Mouse (Mus musculus): ENCODE measurements around the gene Ttn. TPM values are rescaled to one million over a fixed set of nuclear protein-coding genes. Genes with fewer than 3 reads are reported as not detected.

The Ttn gene
- polyA plus RNA-seq, 1 experiment from 2014 or later: 6.5 TPM

DNA sequence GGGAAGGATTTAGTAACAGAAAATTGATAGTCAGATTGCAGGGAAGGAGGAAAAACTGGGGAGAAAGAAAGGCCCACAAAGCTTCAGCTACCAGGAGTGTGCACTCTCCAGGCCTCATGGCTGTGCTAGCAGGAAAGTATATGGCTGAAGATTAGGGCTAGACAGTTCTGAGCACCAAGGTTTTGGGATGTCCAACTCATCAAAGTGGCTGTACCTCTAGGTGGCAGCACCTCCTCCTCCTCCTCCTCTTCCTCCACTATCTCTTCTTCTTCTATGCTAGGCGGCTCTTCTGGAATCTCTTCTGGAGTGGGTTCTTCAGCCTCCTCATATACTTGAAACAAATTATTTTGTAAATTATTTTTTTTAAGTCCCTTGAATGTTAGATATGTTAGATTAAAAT, 139.2 kb downstream of the Ttn start:
- Histone ChIP-seq H3K4me3 (ENCODE audit: low read depth, low read length) (no peak overlapping the region), H3K27ac (ENCODE audit: low read length) (no peak overlapping the region), H3K36me3 (ENCODE audit: control insufficient read depth, insufficient read depth) (no peaks in the 10 kb centered on the region), H3K9me3 (replicated peaks; ENCODE audit: control insufficient read depth, low read length) (no peaks in the 10 kb centered on the region), H3K27me3 (ENCODE audit: control insufficient read depth, insufficient read depth, low read depth, low read length) (no peaks in the 10 kb centered on the region), H3K4me1 (ENCODE audit: control insufficient read depth, low read depth, low read length) (no peaks in the 10 kb centered on the region), H3K4me2 (ENCODE audit: low read depth, low read length) (no peak overlapping the region), H3K9ac (ENCODE audit: low read depth, low read length) (no peak overlapping the region)
- no peak for ATAC-seq (ENCODE audit: low read depth)
- WGBS (ENCODE audit: insufficient replicate concordance): 71% methylated on average over 1 of the region's 1 CpGs

DNA sequence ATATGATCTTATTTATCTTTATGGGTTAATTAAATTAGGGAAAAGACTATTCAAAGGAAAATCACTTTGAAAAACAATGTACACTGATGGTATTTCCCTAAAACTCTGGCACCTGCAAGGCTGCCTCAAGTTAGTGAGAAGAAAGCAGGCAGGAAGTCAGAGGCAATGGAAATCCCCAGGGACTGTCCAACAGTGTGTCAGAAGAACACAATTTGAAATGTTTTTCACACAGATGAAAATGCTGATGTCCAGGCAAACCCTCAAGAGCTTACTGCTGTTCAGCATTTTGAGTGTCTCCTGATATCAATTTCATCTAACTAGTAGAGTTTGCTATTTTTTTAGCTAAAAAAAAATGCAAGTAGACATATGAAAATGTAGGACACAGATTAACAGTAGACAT, 161.9 kb downstream of the Ttn start:
- no peak for ATAC-seq (ENCODE audit: low read depth)
- Histone ChIP-seq H3K4me2 (ENCODE audit: low read depth, low read length) (no peak overlapping the region), H3K9ac (ENCODE audit: low read depth, low read length) (no peak overlapping the region)

DNA sequence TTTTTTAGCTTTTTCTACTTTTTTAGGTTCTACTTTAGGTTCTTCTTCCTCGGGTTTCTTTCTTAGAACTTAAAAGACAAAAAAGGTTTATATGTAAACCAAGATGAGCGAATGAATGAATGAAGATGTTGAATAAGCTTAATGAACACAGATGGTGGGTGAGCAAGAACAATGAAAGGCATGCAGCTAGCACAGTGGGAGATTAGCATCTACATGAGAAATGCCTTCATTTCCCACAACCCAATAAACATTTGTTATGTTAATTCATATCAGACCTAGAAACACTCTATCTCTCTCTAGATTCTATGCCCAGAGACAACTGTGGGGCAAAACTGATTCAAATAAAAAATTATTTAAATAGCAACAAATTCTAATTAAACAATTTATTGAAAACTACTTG, 164.6 kb downstream of the Ttn start:
- H3K36me3 ChIP-seq (ENCODE audit: control insufficient read depth, insufficient read depth): no peaks in the 10 kb centered on the region
- WGBS (ENCODE audit: insufficient replicate concordance): 51% methylated on average over 2 of the region's 2 CpGs
- H3K4me1 ChIP-seq (ENCODE audit: control insufficient read depth, low read depth, low read length): no peaks in the 10 kb centered on the region
- no peak overlapping the region for H3K4me2 ChIP-seq (ENCODE audit: low read depth, low read length)
- H3K27ac ChIP-seq (ENCODE audit: low read length): no peak overlapping the region
- no peak for ATAC-seq (ENCODE audit: low read depth)
- H3K4me3 ChIP-seq (ENCODE audit: low read depth, low read length): no peak overlapping the region
- H3K9ac ChIP-seq (ENCODE audit: low read depth, low read length): no peak overlapping the region
- no peaks in the 10 kb centered on the region for H3K27me3 ChIP-seq (ENCODE audit: control insufficient read depth, insufficient read depth, low read depth, low read length)
- no peaks in the 10 kb centered on the region for H3K9me3 ChIP-seq (replicated peaks; ENCODE audit: control insufficient read depth, low read length)

More for the DNA sequence above, 161.9 kb downstream of the Ttn start:
- Histone ChIP-seq H3K27me3 (ENCODE audit: control insufficient read depth, insufficient read depth, low read depth, low read length) (no peaks in the 10 kb centered on the region), H3K27ac (ENCODE audit: low read length) (no peak overlapping the region), H3K4me1 (ENCODE audit: control insufficient read depth, low read depth, low read length) (no peaks in the 10 kb centered on the region), H3K4me3 (ENCODE audit: low read depth, low read length) (no peak overlapping the region), H3K36me3 (ENCODE audit: control insufficient read depth, insufficient read depth) (no peaks in the 10 kb centered on the region), H3K9me3 (replicated peaks; ENCODE audit: control insufficient read depth, low read length) (no peaks in the 10 kb centered on the region)

DNA sequence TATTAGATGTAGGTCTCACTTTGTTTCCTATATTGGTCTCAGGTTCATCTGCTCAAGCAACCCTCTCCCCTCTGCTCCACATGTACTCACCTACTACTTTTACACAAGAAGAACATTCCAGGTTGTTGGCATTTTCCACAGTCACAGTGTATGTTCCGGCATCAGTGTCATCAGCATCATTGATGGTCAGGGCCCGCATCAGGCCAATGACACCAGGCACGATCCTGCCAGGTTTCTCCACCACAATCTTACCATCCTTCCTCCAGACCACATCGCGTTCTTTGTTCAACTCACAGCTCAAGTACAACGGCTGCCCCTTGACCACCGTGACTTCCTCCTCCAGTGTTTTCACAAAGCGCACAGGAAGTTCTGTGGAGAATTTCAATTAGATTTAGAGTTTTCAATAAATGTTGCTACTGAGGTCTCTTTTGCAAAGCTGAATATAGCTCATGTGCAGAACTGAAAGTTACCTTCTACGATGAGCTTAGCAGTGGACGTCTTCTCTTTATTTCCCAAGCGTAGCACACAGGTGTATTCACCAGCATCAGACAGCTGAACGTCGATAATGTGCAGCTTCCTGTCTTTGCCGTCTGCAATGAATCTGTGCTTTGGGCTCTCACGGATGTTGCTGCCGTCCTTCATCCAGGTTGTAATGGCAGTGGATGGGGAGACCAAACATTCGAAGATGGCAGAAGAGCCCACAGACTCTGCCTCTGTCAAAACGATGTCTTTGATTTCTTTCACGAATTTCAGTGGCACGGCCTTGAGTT, 168.1 kb downstream of the Ttn start:
- no peaks in the 10 kb centered on the region for H3K4me1 ChIP-seq (ENCODE audit: control insufficient read depth, low read depth, low read length)
- H3K9me3 ChIP-seq (replicated peaks; ENCODE audit: control insufficient read depth, low read length): no peaks in the 10 kb centered on the region
- H3K9ac ChIP-seq (ENCODE audit: low read depth, low read length): no peak overlapping the region
- no peak for ATAC-seq (ENCODE audit: low read depth)
- no peaks in the 10 kb centered on the region for H3K36me3 ChIP-seq (ENCODE audit: control insufficient read depth, insufficient read depth)
- H3K27me3 ChIP-seq (ENCODE audit: control insufficient read depth, insufficient read depth, low read depth, low read length): no peaks in the 10 kb centered on the region
- 46% methylated on average over 20 of the region's 20 CpGs for WGBS (ENCODE audit: insufficient replicate concordance)
- no peak overlapping the region for H3K27ac ChIP-seq (ENCODE audit: low read length)
- H3K4me2 ChIP-seq (ENCODE audit: low read depth, low read length): no peak overlapping the region
- no peak overlapping the region for H3K4me3 ChIP-seq (ENCODE audit: low read depth, low read length)

DNA sequence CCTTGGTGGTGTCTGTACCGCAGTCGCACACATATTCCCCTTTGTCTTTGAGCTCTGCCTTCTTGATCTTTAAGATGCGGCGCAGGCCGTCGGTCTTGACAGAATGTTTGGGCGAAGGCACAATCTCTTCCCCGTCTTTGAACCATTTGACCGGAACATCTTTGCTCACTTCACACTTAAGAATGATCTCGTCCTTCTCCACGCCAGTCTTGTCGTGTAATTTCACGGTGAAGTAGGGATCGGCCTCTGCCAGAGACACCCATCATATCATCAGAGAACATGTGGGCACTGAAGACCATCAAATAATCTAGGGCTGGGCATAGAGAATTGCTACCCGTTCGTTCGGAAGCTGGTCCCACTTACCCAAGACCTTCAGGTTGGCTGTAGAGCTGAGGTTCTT, 171.2 kb downstream of the Ttn start:
- Histone ChIP-seq H3K4me1 (ENCODE audit: control insufficient read depth, low read depth, low read length) (no peaks in the 10 kb centered on the region), H3K4me2 (ENCODE audit: low read depth, low read length) (no peak overlapping the region), H3K36me3 (ENCODE audit: control insufficient read depth, insufficient read depth) (no peaks in the 10 kb centered on the region), H3K9me3 (replicated peaks; ENCODE audit: control insufficient read depth, low read length) (no peaks in the 10 kb centered on the region), H3K27ac (ENCODE audit: low read length) (no peak overlapping the region), H3K27me3 (ENCODE audit: control insufficient read depth, insufficient read depth, low read depth, low read length) (no peaks in the 10 kb centered on the region), H3K9ac (ENCODE audit: low read depth, low read length) (no peak overlapping the region), H3K4me3 (ENCODE audit: low read depth, low read length) (no peak overlapping the region)
- 82% methylated on average over 17 of the region's 17 CpGs for WGBS (ENCODE audit: insufficient replicate concordance)
- no peak for ATAC-seq (ENCODE audit: low read depth)

DNA sequence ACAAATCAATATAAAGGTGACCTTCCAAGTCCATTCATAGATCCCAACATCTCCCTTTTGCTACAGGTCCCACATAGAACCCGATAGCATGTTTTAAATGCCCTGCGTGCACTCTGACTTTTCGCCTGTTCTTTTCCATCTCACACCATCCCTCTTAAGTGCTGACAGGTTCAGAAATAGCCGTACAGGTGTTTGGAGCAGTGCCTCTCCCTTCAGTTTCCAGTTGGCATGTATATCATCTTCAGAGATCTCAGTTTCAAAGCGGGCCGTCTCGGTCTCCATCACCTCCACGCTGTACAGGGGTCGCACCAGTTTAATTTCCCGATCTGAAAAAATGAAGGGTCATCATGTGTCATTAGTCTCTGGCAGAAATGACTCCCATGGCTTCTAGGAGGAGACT, 174.0 kb downstream of the Ttn start:
- H3K9me3 ChIP-seq (replicated peaks; ENCODE audit: control insufficient read depth, low read length): no peaks in the 10 kb centered on the region
- H3K4me2 ChIP-seq (ENCODE audit: low read depth, low read length): no peak overlapping the region
- ATAC-seq (ENCODE audit: low read depth): no peak
- no peaks in the 10 kb centered on the region for H3K27me3 ChIP-seq (ENCODE audit: control insufficient read depth, insufficient read depth, low read depth, low read length)
- no peak overlapping the region for H3K27ac ChIP-seq (ENCODE audit: low read length)
- H3K4me3 ChIP-seq (ENCODE audit: low read depth, low read length): no peak overlapping the region
- no peaks in the 10 kb centered on the region for H3K36me3 ChIP-seq (ENCODE audit: control insufficient read depth, insufficient read depth)
- 79% methylated on average over 10 of the region's 10 CpGs for WGBS (ENCODE audit: insufficient replicate concordance)
- no peaks in the 10 kb centered on the region for H3K4me1 ChIP-seq (ENCODE audit: control insufficient read depth, low read depth, low read length)
- H3K9ac ChIP-seq (ENCODE audit: low read depth, low read length): no peak overlapping the region

DNA sequence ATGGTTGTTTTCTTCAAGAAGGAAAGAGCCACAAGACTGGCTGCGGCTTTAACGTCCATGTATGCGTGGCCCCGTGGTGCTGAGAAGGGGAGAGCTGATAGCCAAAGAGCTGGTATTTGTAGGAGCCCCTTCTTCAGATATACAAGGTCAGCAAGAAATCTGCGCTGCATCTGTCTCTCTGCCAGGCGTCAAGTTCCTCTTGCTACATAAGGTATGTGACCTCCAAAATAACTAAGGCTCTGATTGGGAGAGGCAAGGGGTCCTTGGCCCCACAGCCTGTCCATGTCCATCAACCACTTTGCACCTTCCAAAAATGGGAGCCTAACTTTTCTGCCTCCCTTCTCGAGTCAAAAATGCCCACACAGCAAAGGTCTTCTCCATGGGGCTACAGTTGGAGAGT, 175.1 kb downstream of the Ttn start:
- no peaks in the 10 kb centered on the region for H3K4me1 ChIP-seq (ENCODE audit: control insufficient read depth, low read depth, low read length)
- no peak overlapping the region for H3K4me2 ChIP-seq (ENCODE audit: low read depth, low read length)
- no peaks in the 10 kb centered on the region for H3K9me3 ChIP-seq (replicated peaks; ENCODE audit: control insufficient read depth, low read length)
- no peaks in the 10 kb centered on the region for H3K36me3 ChIP-seq (ENCODE audit: control insufficient read depth, insufficient read depth)
- H3K27me3 ChIP-seq (ENCODE audit: control insufficient read depth, insufficient read depth, low read depth, low read length): no peaks in the 10 kb centered on the region
- 61% methylated on average over 7 of the region's 7 CpGs for WGBS (ENCODE audit: insufficient replicate concordance)
- ATAC-seq (ENCODE audit: low read depth): no peak
- H3K27ac ChIP-seq (ENCODE audit: low read length): no peak overlapping the region
- H3K9ac ChIP-seq (ENCODE audit: low read depth, low read length): no peak overlapping the region
- no peak overlapping the region for H3K4me3 ChIP-seq (ENCODE audit: low read depth, low read length)

DNA sequence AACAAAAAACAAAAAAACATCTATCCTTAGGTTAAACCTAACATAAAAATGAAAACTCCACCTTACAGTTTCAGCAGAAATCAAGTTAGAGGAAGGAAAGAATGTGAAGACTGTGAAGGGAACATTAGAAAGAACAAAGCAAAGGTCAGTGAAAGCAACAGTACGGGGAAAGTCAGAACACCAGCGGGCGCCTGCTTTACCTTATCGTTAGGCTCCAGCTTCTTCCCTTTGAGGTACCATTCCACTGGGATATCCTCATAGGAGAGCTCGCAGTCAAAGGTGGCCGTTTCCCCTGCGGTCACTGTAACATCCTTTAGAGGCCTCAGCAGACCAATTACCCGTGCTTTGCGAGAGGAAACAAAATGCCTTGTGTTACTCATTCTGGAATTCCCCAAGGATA, 175.5 kb downstream of the Ttn start:
- Histone ChIP-seq H3K36me3 (ENCODE audit: control insufficient read depth, insufficient read depth) (no peaks in the 10 kb centered on the region), H3K27ac (ENCODE audit: low read length) (no peak overlapping the region), H3K9me3 (replicated peaks; ENCODE audit: control insufficient read depth, low read length) (no peaks in the 10 kb centered on the region), H3K4me3 (ENCODE audit: low read depth, low read length) (no peak overlapping the region), H3K4me2 (ENCODE audit: low read depth, low read length) (no peak overlapping the region), H3K4me1 (ENCODE audit: control insufficient read depth, low read depth, low read length) (no peaks in the 10 kb centered on the region), H3K27me3 (ENCODE audit: control insufficient read depth, insufficient read depth, low read depth, low read length) (no peaks in the 10 kb centered on the region), H3K9ac (ENCODE audit: low read depth, low read length) (no peak overlapping the region)
- 64% methylated on average over 9 of the region's 9 CpGs for WGBS (ENCODE audit: insufficient replicate concordance)
- ATAC-seq (ENCODE audit: low read depth): no peak

DNA sequence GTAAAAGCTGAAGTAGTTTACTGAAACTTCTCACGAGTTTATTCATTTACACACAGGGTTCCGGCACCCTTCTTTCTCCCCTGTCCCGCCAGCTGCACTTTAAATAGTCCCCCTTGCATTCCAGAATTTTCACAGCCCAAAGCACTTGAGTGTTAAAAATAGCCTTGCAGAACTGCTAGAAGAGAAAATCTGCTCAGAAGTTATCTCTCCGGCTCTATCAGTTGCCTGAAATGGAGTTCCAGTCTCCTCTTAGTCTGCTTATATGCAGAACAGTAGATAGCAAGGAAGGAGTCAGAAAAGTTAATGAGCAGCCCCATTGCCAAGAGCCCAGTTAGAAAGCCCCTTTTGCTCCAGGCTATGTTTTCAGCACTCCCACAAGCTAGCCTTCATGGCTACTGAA, 176.0 kb downstream of the Ttn start:
- WGBS (ENCODE audit: insufficient replicate concordance): 59% methylated on average over 4 of the region's 4 CpGs
- no peak overlapping the region for H3K27ac ChIP-seq (ENCODE audit: low read length)
- no peak overlapping the region for H3K4me3 ChIP-seq (ENCODE audit: low read depth, low read length)
- no peak overlapping the region for H3K4me2 ChIP-seq (ENCODE audit: low read depth, low read length)
- no peak overlapping the region for H3K9ac ChIP-seq (ENCODE audit: low read depth, low read length)
- H3K4me1 ChIP-seq (ENCODE audit: control insufficient read depth, low read depth, low read length): no peaks in the 10 kb centered on the region
- H3K36me3 ChIP-seq (ENCODE audit: control insufficient read depth, insufficient read depth): no peaks in the 10 kb centered on the region
- no peak for ATAC-seq (ENCODE audit: low read depth)
- no peaks in the 10 kb centered on the region for H3K9me3 ChIP-seq (replicated peaks; ENCODE audit: control insufficient read depth, low read length)
- H3K27me3 ChIP-seq (ENCODE audit: control insufficient read depth, insufficient read depth, low read depth, low read length): no peaks in the 10 kb centered on the region
